Mouse (Mus musculus) cerebellum, postnatal 14 days (tissue): ENCODE results near the gene Polr2h.

Source experiments
- DNase-seq, 2 experiments: peaks; one replicate each; pipeline ENCODE4 v3.0.0; 2021; ENCODE audit warnings: mixed read lengths in 2 of 2

The Polr2h gene

DNA sequence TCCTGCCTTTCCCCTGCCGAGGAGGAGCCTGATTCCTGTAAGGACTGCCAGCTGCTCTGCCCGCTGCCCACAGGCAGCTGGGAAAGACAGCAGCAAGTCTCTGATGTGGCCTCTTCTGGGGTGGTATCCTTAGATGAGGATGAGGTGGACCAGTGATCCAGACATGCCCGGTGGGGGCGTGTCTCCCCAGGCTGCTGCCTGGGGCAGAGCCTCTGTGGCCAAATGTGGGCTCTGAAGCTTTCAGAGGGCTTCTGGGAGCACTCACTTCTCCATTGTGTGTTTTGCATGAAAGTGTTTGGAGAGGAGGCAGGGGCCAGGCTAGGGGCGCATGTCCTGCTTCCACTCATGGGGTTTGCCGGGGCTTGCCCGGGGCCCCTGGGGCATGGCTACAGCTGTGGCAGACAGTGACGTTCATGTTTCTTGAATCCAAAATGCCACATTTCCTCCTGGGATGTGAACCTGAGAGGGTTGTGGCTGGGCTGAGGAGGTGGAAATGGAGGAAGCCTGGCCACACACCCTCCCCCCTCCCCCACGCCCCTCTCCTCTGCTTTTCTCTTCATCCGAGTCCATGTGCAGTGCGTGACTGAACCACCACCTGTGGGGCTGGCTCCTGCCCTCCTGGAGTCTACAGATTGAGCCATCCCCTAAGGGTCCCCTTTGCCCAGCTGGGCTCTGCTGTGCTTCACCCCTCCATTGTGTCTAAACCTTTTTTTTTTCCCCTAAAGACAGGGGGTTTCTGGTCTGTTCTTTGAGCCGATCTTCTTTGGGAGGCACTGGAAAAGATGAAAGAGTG is 15.5 kb upstream of the Polr2h start:
- DNase-seq, result peak in 1 of 2 experiments; percentile 28

DNA sequence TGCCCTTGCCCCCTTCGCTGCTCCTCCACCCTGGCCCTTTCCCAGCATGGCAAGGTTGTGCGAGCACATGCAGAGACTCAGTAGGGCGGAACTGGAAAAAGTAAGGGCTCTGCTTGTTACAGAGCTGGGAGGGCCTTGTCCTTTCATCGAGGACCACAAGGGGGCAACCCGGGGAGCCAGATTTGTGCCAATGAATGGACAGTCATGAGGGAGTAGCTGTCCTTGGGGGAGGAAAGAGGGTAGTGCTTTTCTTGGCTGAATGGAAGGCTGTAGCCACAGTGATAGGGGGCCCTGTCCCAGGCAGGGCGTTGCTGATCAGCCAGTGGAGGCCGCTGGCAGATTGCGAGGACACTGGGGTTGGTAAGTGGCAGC is 15.0 kb upstream of the Polr2h start:
- DNase-seq, result peak; percentile 72 to 82

DNA sequence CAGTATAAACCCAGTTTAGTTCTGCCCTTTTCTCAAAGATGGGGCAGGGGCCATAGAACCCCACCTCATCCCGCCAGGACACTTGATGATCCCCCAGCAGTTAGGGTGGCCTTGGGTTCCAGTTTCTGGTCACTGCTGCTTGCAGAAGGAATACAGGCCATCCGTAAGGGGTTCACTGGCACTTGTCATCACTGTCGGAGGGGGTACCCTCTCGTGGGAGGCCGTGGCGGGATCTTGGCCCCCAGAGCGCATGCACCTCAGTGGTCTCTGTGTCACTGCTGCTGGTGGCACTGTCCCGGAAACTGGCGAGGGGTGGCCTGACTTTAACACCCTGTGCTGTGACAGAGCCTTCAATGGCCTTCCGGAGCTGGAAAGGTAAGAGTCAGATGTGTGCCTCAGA is 14.4 kb upstream of the Polr2h start:
- DNase-seq, result peak in 1 of 2 experiments; percentile 23

- DNase-seq, result no peak
These were observed 13.6 kb upstream of the Polr2h start for GRCm38 (mm10) chr16:20703699-20704400.

- DNase-seq, result peak; percentile 38 to 54
These were observed 11.7 kb upstream of the Polr2h start for GRCm38 (mm10) chr16:20705786-20706185.

DNA sequence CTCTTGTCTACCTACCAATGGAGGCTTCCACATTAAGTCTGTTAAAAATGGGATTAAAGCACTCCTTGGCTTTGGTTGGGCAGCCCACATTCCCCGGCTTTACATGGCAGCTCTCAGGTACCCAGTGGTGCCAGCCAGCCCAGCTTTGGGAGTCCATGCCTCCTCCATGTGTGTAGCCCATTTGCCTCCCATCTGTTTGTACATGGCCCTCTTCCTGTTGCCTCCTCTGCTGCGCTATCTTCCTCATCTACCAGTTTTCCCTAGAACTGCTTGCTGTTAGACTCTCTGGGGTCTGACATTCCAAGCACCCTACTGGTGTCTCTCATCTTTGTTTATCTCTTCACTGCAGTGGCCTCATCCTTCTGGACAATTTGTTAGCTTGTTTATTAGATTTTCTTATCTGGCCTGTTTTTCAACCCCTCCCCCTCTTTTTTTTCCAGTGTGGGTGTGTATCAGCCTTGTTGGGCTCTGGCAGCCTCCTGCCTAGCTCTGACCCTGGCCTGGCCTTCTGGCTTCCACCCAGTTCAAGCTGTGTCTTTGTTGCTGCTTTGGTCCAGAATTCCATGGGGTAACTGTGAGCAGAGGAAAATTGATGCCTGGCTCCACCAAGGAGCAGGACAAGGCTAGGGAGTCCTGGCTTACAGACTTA is 10.9 kb upstream of the Polr2h start:
- DNase-seq, result peak in 1 of 2 experiments; percentile 42

GRCm38 (mm10) chr16:20708220-20708938 is 9.1 kb upstream of the Polr2h start:
- DNase-seq, result no peak

GRCm38 (mm10) chr16:20708939-20709734 is 8.3 kb upstream of the Polr2h start:
- peak; percentile 70 to 76 for DNase-seq

DNA sequence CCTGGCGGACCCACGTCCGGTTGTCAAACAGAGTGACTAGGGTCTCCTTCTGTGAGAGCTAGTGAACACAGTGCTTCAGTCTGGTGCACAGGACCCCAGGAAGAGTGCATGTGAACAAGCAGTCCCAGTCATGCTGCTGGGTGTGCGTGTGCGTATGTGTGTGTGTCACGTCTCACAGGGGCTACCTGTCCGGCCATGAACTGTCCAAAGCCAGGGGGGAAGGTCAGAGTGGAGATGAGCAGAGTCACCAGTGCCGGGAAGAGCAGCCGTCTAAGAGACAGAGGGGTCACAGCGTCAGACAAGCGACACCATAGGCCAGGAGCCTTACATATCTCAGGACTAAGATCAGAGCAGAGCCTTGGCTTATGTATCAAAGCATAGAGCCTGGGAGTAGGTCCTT is 7.1 kb upstream of the Polr2h start:
- DNase-seq, result no peak

DNA sequence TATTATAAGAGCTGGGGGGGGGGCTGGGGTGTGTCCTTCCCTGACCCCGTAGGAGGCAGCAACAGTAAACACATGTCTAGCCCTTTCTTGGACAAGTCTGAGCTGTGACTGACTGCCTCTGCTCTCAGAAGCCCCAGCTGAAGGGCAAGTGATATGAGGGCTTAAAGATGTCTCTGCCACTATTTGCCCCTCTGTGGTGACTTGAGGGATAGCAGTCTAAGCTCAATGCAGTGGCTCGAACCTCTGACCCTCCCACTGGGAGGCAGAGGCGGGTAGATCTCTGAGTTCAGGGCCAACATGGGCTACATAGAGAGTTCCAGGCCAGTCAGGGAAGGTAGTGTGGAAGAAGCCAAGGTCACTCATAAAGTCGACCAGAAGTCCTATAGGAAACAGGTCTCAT is 6.7 kb upstream of the Polr2h start:
- DNase-seq, result peak in 1 of 2 experiments; percentile 49

DNA sequence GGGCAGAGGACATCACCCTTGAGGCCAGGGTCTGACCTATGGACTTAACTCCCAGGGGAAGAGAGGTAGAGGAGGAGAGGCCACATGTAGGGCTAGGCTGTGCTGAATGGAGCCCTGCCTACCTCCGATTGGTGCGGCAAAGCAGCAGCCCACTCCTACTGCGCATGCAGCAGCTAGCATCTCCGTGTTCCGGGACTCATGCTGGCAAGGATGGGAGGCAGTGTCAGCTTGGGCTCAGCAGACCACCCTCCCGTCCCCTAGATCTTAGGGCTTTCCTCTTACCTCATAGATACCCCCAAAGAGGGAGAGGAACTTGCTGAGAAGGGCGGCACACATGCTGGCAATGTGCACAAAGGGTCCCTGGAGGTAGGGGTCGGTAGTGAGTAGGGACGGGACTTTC is 5.3 kb upstream of the Polr2h start:
- no peak for DNase-seq

- DNase-seq, result no peak
These were observed 4.6 kb upstream of the Polr2h start for GRCm38 (mm10) chr16:20712889-20713288.

GRCm38 (mm10) chr16:20714307-20715080 is 3.0 kb upstream of the Polr2h start:
- peak; percentile 14 to 41 for DNase-seq

DNA sequence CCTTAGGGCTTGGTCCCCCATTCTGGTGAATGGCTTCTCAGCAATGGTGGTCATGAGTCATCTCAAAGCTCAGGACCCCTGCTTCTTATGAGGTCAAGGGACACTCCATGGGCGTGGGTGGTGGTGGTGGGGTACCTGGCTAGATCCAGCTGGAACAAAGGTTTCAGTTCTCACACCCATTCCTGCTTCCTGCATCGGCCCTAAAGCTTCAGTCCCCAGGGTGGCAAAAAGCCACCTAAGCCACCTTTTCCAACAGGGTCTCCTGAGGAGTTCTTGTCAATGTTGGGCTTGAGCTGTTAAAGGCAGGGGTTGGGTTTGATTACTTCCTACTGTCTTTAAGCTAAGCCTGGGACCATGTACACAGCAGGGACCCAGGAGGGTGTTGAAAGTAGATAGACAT is 2.3 kb upstream of the Polr2h start:
- DNase-seq, result no peak

DNA sequence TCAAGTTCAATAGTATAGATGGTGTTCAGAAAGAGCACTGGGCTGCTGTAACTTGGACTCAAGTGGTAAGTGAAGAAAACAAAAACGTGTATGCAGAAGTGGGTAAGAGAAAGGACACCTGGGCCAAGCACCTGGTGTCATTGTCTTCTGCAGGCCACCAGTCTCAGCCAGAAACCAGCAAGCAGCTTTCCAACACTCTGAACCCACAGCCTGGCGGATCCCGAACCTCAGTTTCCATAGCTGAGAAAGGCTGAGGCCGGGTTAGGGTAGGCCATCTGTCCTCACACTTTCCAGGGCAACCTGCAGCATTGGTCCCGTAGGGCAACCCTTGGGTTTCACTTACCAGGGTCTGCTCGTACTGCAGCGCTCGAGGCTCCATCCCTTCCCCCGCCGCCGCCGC is 1.9 kb upstream of the Polr2h start:
- DNase-seq, result no peak

DNA sequence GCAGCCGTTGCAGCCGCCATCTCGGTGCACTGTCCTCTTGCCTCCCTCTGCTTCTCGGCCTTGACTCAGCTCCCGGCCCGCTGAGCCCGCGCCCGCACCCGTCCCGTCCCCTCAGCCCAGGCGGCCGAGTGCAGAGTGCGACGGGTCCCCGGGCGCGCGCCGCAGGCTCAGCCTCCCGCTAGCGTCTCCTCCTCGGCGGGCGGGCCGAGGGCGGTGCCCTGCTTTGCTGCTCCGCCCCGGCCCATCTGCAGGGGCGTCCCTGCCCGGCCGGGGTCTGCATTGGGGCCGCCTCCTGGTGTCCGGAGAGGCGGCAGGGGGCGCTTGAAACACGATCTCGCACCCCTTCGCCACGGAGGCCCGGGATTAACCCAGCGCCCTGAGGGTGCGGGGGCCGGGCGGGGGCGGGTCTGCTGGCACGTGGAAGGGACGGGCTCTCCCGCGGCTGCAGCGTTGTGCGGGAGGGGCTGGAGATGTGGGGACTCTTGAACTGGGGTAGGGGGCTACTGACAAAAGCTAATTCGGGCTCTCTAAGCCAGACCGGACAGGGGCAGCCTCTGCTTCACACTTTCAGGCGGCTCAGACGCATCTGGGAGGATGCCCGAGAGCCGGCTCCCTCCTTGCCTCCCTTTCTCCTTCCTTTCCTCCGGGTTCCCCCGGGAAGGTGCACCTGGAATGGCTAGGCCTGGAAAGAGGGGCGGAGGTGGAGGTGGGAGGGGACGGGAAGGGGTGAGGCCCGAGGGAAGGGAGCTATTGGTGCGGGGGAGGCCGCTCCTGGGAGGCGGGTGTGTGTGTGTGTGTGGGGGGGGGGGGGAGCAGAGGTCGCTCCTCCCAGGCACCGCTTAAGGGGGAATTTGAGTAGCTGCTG is 1.3 kb upstream of the Polr2h start:
- peak; percentile 75 to 82 for DNase-seq

DNA sequence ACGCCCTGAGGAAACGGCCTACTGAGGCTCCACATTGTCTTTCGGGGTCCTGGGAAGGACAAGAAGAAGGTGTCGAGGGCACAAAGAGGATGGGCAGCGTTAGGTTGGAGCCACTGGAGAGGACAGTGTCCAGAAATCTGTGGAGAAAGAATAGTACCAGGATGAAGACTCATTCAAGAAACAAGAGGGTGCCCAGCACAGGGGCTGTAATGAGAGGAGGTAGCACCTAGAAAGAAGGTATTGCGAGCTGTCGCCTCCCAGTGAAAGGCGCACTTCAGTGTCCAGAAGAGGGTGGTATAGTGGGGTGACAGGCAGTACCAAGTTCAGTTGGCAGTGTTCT is 654 bp upstream of the Polr2h start:
- no peak for DNase-seq

DNA sequence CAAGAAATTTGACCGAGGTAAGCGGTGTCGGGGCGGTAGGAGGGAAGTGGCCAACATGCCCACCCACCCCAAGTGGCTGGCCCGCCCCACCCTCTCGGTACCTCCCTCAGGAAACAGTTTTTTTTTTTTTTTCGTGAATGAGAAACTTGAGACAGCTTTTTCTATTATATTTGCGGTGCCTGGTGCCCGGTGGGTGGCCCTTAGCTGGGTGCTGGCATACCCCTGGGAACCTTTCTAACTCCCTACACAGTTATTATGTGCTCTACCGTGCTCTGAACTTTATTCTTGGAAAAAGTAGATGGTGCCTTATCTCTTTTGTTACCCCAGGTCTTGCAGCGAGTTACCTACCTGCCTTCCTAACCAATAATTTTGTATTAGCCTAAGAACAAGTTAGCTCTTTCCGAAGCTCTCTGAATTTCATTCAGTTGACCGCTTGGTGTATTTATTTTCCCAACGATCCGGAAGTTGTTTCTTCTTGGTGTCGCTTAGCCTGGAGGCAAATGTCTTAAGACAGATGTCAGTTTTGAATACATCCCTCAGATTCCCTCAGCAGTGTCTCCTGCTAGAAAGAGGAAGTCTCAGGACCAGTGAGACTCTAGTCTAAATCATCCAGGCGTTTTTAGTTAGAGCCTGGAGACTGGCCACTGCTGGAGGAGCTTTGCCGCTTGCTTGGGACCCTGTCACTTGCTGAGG is 659 bp downstream of the Polr2h start:
- DNase-seq, result peak in 1 of 2 experiments; percentile 10

DNA sequence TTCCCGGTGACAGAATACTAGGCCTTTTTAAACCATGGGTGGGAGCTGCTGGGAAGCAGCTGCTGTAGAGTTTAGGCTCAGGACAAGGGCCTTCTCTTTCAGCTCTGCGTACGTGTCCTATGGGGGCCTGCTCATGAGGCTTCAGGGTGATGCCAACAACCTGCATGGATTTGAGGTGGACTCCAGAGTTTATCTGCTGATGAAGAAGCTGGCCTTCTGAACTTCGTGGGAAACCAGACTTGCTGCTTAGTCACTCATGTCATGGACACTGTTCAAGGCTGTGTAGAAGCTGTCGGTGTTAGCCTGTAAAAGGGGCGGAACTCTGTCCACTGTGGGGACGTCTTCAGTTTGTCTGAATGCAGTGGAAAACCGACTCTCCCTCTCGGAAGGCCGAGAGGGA is 4.3 kb downstream of the Polr2h start:
- DNase-seq, result no peak

GRCm38 (mm10) chr16:20722736-20723135 is 5.3 kb downstream of the Polr2h start:
- DNase-seq, result no peak
